Mouse (Mus musculus) adipocyte (in vitro differentiated cells): ENCODE results near the gene Prl8a2.
A peak's percentile ranks its signal among the peaks of the same experiment; 100 is the strongest.

Experiments used
- DNase-seq: peaks from one replicate; pipeline ENCODE4 v3.0.0-alpha.2; 2016; ENCODE audit warnings: low spot score

The Prl8a2 gene

GRCm38 (mm10) chr13:27345373-27345772, at the start of gene Prl8a2:
Prl8a2 (plus strand) TSS chr13:27345673.
- DNase-seq = no peak

GRCm38 (mm10) chr13:27312334-27313225, 32.9 kb upstream of the Prl8a2 start, which contains the start of gene Prl6a1:
Prl6a1 (plus strand) TSS chr13:27312627.
- no peak for DNase-seq

GRCm38 (mm10) chr13:27334989-27335388, 10.5 kb upstream of the Prl8a2 start:
- no peak for DNase-seq

- peak; percentile 4 for DNase-seq
Observed at GRCm38 (mm10) chr13:27342733-27343275, 2.7 kb upstream of the Prl8a2 start.

GRCm38 (mm10) chr13:27390746-27391145, 45.3 kb downstream of the Prl8a2 start, which contains the start of gene Prl2b1:
Prl2b1 (minus strand) TSS chr13:27390846.
- DNase-seq = no peak

GRCm38 (mm10) chr13:27399061-27399724, 53.7 kb downstream of the Prl8a2 start:
- peak; percentile 65 for DNase-seq
